Mouse (Mus musculus) stomach, embryonic 16.5 days (tissue): ENCODE results near the gene Gm9945. TPM values are rescaled to one million over a fixed set of nuclear protein-coding genes. Genes with fewer than 3 reads are reported as not detected.
A peak's percentile ranks its signal among the peaks of the same experiment; 100 is the strongest.

ENCODE experiments used
- ATAC-seq: fragments of 200-750 bp; cut with Nextera tagmentation; 2 replicates; pipeline ENCODE4 v1.8.0; 2017; ENCODE audit warnings: moderate number of reproducible peaks, moderate TSS enrichment; ENCODE audit not compliant: insufficient read depth, low FRiP score
- H3K27ac ChIP-seq: fragments of 300-500 bp; sonication (generic); 2 replicates; pipeline ENCODE4 v1.5.1; 2014; ENCODE audit warnings: low read length
- H3K27me3 ChIP-seq: fragments of 300-500 bp; sonication (generic); 2 replicates; pipeline ENCODE4 v1.6.1; 2014; ENCODE audit warnings: low read length, control low read depth, mixed read lengths; ENCODE audit not compliant: control insufficient read depth, insufficient read depth
- H3K36me3 ChIP-seq: fragments of 300-500 bp; sonication (generic); 2 replicates; pipeline ENCODE4 v1.6.1; 2014; ENCODE audit warnings: low read length; ENCODE audit not compliant: control insufficient read depth, insufficient read depth
- H3K4me1 ChIP-seq: fragments of 300-500 bp; sonication (generic); 2 replicates; pipeline ENCODE4 v1.6.1; 2014; ENCODE audit warnings: low read length, control low read depth, mixed read lengths; ENCODE audit not compliant: control insufficient read depth, insufficient read depth
- H3K4me2 ChIP-seq: fragments of 300-500 bp; sonication (generic); 2 replicates; pipeline ENCODE4 v1.6.1; 2014; ENCODE audit warnings: low read depth, low read length, mixed read lengths
- H3K4me3 ChIP-seq: fragments of 300-500 bp; sonication (generic); replicated peaks from 2 replicates; pipeline ENCODE4 v1.5.1; 2014; ENCODE audit warnings: mild to moderate bottlenecking, low read length
- H3K9ac ChIP-seq: fragments of 300-500 bp; sonication (generic); 2 replicates; pipeline ENCODE4 v1.6.1; 2014; ENCODE audit warnings: low read length
- H3K9me3 ChIP-seq: fragments of 300-500 bp; sonication (generic); replicated peaks from 2 replicates; pipeline ENCODE4 v1.6.1; 2016; ENCODE audit warnings: low read length, control low read depth; ENCODE audit not compliant: control insufficient read depth
- WGBS: fragments of 180-500 bp; shearing (Covaris S2); extraction: QIAGEN DNeasy Blood & Tissue Kit; methylation state at CpG from one replicate; pipeline ENCODE4 v1.1.7; 2014; 5-methylcytosine and 5-hydroxymethylcytosine counted together
- polyA plus RNA-seq: library from polyadenylated mRNA; unstranded; fragments of >200 nt; fragmentation: Nextera tagmentation; extraction: Ambion mirVana; gene quantifications from 2 replicates; pipeline ENCODE4 v1.2.1, GENCODE M21; 2015

The Gm9945 gene
- polyA plus RNA-seq, 1 experiment from 2014 or later = not detected

DNA sequence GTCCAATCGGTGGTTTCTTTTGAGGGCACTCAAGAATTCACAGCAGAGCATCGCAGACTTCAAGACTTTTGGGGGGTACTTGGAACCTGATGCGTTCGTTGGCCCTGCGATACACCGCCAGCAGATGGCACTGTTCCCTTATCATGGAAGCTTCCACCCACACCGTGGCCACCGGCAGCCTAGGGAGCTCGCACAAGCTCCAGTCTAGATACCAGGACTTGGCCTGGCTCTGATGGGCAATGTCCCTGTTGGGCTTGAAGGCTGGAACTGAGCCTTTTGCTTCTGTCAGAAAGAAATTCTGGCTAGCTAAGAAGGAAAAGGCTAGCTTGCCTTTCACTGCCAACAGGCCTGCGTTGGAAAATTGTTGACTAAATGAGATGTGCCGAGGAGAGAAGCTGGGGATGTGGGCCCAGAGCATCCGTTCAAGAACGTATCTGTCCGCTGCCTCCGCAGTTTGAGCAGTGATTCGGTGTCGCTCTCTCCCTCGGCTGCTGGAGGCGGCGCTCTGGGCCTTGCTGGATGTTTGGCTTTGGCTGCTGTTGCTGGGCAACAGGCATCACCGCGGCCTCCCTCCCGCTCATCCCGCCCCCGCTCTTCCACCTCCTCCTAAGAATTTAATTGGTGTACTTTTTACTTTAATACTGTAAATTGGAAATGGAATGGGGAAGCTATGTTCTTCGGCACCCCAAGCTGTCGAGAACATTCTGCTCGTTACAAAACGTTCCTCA is 9.8 kb upstream of the Gm9945 start, which contains the start of gene Gm9837:
Gene Gm9837, minus strand, starts transcription at position 512 of the 728 bp plus-strand sequence.
- Histone ChIP-seq H3K4me2 (peak within 1 kb of the TSS; percentile 49), H3K4me1 (peaks cover 17% of the 10 kb centered on the region), H3K9ac (peak within 1 kb of the TSS; percentile 4; the same call in 1 of the 2 replicates), H3K36me3 (no peaks in the 10 kb centered on the region), H3K27me3 (peaks cover 41% of the 10 kb centered on the region), H3K27ac (no peak within 1 kb of the TSS), H3K4me3 (peak within 1 kb of the TSS; percentile 27), H3K9me3 (no peaks in the 10 kb centered on the region)
- 5% methylated on average over 29 of the region's 29 CpGs for WGBS
- peak; percentile 78; the same call in 1 of the 2 replicates for ATAC-seq

DNA sequence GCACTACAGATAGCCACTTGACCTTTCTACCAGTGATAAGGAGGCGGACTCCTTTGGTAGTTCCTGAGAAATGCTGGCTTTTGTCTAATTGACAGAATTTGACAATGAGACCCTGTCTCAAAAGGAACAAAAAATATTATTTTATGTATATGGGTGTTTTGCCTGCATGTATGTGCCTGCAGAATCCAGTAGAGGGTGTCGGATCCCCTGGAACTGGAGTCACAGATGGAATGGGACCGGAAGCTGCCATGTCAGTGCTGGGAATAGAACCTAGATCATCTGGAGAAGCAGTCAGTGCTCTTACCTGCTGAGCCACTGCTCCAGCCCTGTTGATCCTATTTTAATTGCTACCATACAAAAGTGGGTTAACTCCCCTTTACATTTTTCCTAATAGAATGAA is 7.3 kb upstream of the Gm9945 start:
- H3K36me3 ChIP-seq = no peaks in the 10 kb centered on the region
- peaks cover 37% of the 10 kb centered on the region for H3K27me3 ChIP-seq
- no peaks in the 10 kb centered on the region for H3K9me3 ChIP-seq
- H3K4me1 ChIP-seq = peaks cover 10% of the 10 kb centered on the region
- no peak overlapping the region for H3K4me3 ChIP-seq
- no peak for ATAC-seq
- H3K9ac ChIP-seq = no peak overlapping the region
- 71% methylated on average over 3 of the region's 3 CpGs for WGBS
- H3K27ac ChIP-seq = no peak overlapping the region
- H3K4me2 ChIP-seq = no peak overlapping the region

DNA sequence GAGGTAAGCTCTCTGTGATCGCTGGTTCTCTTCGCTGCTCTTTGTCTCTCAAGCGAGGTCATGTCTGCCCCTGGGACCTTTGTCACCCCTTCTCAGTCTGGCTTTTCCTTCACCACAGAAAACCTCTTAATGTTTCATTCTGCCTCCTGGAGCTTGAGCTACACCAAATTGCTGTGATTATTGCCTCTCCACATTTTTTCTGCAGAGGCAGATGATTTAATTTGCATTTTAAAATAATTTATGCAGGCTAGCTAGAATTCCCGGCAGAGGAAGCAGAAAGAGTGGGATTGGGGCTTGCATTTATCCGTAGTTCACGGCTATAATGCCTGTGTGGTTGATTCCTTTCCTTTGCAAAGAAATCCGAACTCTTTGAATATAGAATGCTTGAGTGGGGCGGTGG is 4.3 kb upstream of the Gm9945 start:
- no peak overlapping the region for H3K9ac ChIP-seq
- no peaks in the 10 kb centered on the region for H3K36me3 ChIP-seq
- no peaks in the 10 kb centered on the region for H3K9me3 ChIP-seq
- 30% methylated on average over 8 of the region's 8 CpGs for WGBS
- H3K4me1 ChIP-seq = peaks cover 16% of the 10 kb centered on the region
- H3K4me2 ChIP-seq = no peak overlapping the region
- no peak overlapping the region for H3K27ac ChIP-seq
- peaks cover 59% of the 10 kb centered on the region for H3K27me3 ChIP-seq
- H3K4me3 ChIP-seq = no peak overlapping the region
- no peak for ATAC-seq

DNA sequence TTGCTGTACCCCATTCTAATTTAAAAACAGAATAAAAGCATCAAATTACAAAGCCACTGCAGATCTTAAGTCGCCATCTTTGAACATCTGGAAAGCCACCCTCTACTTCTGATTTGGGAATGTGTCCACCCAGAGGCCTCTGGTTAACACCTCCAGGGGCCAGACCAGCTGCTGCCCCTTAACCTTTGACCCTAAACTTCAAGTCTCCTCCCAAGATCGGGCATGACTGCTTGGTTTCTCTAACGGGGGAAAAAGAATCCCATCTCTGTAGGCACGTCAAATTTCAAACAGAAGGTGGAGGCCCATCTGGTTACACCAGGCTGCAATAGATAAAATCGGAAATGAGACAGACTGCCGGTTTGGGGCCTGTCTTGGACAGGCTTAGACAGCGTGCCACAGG is 2.1 kb upstream of the Gm9945 start:
- no peak overlapping the region for H3K4me3 ChIP-seq
- H3K9ac ChIP-seq = no peak overlapping the region
- 47% methylated on average over 7 of the region's 7 CpGs for WGBS
- H3K36me3 ChIP-seq = no peaks in the 10 kb centered on the region
- H3K27me3 ChIP-seq = peaks cover 55% of the 10 kb centered on the region
- no peaks in the 10 kb centered on the region for H3K9me3 ChIP-seq
- H3K27ac ChIP-seq = no peak overlapping the region
- no peak for ATAC-seq
- peaks cover 15% of the 10 kb centered on the region for H3K4me1 ChIP-seq
- no peak overlapping the region for H3K4me2 ChIP-seq

DNA sequence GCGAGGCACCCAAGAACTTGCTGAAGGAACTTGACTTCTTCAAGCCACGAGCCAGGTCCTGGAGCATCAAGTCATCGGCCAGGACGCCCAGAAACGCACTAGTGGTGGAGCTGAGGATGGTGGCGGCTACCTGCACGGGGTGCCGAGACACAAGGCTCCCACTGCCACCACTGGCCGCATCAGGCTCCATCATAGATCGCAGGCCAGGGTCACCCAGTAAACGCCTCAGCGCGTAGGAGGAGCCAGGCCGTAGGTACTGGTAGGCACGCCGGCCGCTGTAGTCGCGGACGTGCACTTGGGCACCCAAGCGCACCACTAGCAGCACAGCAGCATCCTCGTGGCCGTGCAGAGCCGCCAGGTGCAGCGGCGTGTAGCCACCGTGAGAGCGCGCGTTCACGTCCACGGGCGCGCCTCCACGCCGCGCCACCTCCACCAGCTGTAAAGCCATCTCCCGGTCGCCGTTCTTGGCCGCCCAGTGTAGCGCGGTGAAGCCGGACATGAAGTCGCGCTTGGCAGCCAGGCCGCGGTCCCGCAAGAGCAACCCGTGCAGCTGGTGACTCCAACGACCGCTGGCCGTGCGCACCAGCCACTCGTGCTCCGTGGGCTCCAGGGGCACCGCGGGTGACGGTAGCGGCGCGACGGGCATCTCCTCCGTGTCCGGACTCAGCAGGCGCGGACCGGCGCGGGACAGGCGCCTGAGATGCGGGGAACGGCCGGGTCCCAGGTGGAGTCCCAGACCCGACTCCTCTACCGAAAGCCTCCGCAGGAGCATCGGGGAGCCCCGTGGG is 1.4 kb upstream of the Gm9945 start:
- no peaks in the 10 kb centered on the region for H3K9me3 ChIP-seq
- peaks cover 15% of the 10 kb centered on the region for H3K4me1 ChIP-seq
- ATAC-seq = peak; percentile 48; the same call in 1 of the 2 replicates
- peak overlapping the region; percentile 52 for H3K4me3 ChIP-seq
- peak overlapping the region; percentile 75 for H3K4me2 ChIP-seq
- WGBS = 5% methylated on average over 79 of the region's 79 CpGs
- no peak overlapping the region for H3K27ac ChIP-seq
- peak overlapping the region; percentile 60 for H3K9ac ChIP-seq
- H3K27me3 ChIP-seq = peaks cover 55% of the 10 kb centered on the region
- H3K36me3 ChIP-seq = no peaks in the 10 kb centered on the region

DNA sequence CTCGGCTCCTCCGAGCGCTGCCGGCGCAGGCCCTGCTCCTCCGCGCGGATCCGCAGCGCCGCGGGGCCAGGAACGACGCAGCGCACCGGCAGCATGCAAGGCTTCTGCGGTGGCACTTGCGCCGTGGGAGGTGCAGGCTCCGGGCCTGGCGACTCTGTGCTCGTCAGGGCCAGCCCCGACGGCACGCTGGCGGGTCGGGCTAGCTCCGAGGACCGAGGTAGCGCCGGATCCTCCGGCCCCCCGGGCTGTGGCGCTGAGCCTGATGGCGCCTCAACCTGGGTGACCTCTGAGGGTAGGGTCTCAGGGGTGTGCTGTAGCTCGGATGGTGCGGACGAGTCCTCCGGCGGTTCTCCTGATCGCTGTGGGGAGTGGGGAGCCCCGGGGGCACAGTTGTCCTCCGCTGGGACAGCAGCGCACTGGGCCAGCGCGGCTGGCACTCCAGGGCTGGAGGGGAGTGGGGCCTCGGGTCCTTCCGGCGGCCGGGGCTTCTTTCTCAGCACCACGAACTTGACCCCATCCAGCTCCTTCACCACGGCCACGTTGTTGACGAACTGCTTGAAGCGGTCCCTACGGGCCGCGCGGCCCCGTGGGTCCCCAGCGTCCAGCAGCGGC is 689 bp upstream of the Gm9945 start:
- Histone ChIP-seq H3K4me3 (peak overlapping the region; percentile 52), H3K27me3 (peaks cover 51% of the 10 kb centered on the region), H3K9me3 (no peaks in the 10 kb centered on the region), H3K36me3 (no peaks in the 10 kb centered on the region), H3K27ac (no peak overlapping the region), H3K4me2 (peak overlapping the region; percentile 75), H3K9ac (peak overlapping the region; percentile 60), H3K4me1 (peaks cover 15% of the 10 kb centered on the region)
- ATAC-seq = peak; percentile 12; the same call in 1 of the 2 replicates
- WGBS = 1% methylated on average over 62 of the region's 62 CpGs

DNA sequence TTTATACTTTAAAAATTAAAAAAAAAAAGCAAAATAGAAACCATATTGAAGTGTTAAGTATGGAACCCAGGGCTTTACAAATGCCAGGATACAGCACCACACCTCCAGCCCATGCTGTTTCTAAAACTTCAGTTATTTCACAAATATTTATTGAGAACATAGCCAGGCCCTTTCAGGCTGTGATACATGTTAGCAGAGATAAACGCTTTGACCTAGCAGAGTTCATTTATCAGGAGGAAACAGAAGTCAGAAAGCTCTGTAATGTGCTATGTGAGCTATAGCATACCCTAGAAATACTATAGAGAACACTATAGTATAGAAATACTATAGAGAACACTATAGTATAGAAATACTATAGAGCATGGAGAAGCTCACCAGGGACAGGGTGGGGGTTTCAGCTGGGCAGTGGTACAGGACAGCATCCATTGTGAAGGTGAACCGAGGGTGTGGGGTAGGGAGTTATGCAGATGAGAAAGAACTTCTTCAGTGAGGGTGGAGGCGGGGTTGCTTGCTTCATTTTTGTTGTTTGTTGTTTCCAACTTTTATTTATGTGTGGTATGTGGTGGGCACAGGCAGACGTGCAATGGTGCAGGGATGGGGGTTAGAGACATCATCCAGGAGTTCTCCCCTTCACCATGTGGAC is 1.2 kb downstream of the Gm9945 start:
- Histone ChIP-seq H3K27me3 (peaks cover 35% of the 10 kb centered on the region), H3K36me3 (no peaks in the 10 kb centered on the region), H3K4me3 (no peak overlapping the region), H3K27ac (no peak overlapping the region), H3K4me1 (peaks cover 15% of the 10 kb centered on the region), H3K4me2 (no peak overlapping the region), H3K9me3 (no peaks in the 10 kb centered on the region), H3K9ac (no peak overlapping the region)
- 70% methylated on average over 4 of the region's 4 CpGs for WGBS
- ATAC-seq = no peak

DNA sequence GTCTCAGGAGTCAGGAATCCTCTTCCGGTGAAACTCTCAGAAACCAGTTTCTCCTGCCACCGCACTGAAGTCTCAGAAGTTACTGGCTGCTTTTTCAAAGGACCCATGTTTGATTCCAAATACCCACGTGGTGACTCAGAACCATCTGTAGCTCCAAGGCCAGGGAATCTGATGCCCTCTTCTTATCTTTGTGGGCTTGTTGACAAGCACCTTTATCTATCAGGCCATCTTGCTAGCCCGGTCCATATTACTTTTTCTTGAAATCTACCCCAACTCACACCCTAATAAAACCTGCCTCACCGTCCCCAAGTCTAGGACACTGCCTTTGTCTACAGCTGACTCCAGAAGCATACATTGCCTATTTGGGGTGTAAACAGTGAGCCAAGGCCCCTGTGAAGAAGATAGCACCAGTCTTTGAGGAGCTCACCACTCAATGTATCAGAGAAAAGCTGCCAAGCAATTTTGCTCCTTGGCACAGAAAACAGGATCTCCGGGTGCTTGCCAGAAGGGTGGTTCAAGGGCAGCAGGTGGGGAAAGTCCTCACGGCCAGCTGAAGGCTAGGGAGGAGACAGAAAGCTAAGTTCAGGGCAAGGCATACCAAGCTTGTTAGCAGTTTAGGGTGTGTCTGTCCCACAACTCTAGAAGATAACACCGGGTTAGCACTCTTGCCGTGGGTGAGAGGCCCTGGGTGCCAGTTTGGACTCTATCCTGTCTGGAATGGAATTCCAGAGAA is 3.4 kb downstream of the Gm9945 start:
- peak; percentile 66 for ATAC-seq
- WGBS = 48% methylated on average over 9 of the region's 9 CpGs
- H3K27me3 ChIP-seq = peaks cover 23% of the 10 kb centered on the region

More for the DNA sequence above, 3.4 kb downstream of the Gm9945 start:
- Histone ChIP-seq H3K9ac (no peak overlapping the region), H3K9me3 (no peaks in the 10 kb centered on the region), H3K4me2 (no peak overlapping the region), H3K36me3 (no peaks in the 10 kb centered on the region), H3K4me3 (no peak overlapping the region), H3K27ac (peak overlapping the region; percentile 50; the same call in 1 of the 2 replicates), H3K4me1 (peaks cover 21% of the 10 kb centered on the region)
